Mouse (Mus musculus) ZHBTc4 (cell line): ENCODE measurements around the gene Ints11.
A peak's percentile ranks its signal among the peaks of the same experiment; 100 is the strongest.

Experiments
- DNase-seq: peaks from one replicate; pipeline ENCODE4 v3.0.0-alpha.2; 2011; ENCODE audit warnings: low read depth, low spot score

Gene Ints11

DNA sequence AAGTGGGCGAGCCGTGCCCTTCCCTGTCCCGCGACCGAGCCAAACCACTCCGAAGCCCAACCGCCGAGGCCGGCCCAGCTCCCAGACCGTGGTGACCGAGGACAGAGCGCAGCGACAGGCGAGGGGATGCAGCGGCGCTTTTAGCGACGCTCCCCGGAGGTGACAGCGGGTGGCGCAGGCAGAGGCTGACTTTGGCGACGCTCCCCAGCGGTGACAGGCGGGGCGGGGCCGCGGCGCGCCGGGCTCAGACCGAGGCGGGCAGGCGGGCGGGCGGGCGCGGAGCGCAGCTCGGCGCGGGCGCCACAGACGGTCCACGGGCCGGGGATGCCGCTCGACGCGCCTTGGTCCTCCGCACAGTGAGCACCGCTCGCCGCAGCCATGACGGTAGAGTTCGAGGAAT lies 22.7 kb downstream of the Ints11 start:
- DNase-seq: peak; percentile 90

DNA sequence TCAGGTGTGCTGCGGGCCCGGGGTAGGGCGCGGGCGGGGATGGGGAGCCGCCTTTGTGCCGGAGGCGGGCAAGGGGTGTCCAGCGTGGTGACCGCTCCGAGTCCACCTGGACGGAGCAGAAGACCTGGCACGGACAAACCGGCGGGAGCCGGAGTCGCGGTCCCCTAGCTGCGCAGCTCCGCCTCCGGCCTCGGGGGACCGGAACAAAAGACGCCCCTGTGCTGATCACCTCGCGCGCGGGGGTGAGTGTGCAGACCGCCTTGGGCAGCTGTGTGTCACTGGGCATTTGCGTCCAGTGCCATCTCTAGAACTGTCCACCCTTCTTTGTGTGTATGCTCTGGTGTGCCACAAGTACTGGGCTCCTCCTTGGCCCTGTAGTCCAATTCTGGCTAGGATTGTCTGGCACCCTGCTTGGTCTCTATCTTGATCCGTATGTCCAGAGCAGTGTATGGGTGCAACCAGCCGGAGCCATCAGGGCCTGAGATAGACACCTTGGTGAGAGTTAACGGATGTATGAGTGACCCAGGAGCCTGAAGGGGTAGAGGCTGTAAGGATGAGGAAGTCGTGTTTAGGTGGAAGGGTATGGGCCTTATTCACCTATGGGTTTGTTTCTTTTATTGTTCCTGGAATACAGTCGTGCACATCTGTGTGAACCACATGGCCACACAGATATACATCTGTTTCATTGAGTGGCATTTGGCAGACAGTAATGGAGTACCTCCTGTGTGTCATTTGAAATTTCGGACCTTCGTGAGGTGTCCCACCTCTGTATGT lies 23.3 kb downstream of the Ints11 start:
- peak; percentile 21 for DNase-seq

DNA sequence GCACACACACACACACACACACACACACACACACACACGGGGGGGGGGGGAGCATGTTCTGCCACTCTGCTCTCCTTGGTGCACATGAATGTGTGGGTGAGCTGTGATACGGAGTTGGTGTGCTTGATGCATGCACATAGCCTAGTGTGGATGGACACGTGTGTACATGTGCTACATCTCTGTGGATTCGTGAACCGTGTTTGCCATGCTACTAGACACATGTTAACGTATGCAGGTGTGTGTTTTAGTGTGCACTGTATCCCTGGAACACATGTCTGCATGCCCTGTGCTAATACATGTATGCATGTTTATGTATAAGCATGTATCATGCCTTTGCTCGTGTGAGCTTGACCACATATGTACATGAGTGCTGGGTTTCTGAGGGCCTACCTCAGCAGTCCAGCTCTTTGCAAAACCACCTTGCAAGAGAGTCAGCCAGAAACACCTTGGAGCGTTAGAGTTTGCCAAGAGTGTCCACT lies 23.9 kb downstream of the Ints11 start:
- DNase-seq: no peak

DNA sequence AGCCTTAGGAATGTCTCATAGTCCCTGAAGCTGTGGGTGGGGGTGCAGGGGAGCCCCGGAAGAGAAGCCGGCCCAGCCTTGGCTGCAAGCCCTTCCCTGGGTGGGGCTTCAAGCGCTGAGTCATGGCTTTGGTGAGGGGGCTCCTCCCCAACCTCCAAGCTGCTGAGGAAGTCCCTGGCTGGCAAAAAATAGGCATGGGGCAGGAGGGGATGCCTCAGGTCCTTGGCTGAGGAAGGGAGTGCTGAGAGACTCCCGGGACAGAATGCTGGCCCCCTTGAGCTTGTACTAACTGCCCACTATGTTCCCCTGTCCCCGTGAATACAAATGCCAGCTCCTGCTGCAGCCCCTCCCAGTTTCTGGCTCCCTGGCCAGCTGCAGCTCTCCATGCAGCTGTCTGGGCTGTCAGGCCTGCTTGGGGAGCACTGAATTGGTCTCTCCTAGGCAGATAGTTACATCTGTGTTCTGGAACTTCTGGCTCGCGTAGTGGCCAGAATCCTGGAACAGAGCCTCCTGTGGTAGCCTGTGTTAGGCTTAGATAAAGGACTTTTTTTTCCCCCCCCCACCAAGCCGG lies 25.1 kb downstream of the Ints11 start:
- DNase-seq: peak; percentile 23

DNA sequence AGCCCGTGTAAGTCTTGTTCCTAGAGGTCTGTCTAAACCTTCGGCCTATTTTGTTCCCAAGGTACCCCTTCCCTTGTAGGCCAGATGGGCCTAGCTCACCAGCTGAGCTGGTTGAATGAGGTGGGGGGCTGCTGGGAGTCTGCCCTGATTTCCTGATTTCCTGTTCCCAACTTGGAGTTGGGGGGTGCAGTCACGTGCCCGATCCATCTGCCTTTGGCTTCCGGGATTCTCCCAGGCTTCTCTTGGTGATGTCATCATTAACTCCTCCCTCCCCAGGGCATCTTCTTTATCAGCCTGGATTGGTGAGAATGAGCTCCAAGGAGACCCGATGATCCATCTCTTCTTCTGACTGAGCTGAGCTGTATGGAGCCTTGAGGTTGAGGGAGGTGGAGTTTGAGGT lies 25.9 kb downstream of the Ints11 start:
- peak; percentile 55 for DNase-seq

DNA sequence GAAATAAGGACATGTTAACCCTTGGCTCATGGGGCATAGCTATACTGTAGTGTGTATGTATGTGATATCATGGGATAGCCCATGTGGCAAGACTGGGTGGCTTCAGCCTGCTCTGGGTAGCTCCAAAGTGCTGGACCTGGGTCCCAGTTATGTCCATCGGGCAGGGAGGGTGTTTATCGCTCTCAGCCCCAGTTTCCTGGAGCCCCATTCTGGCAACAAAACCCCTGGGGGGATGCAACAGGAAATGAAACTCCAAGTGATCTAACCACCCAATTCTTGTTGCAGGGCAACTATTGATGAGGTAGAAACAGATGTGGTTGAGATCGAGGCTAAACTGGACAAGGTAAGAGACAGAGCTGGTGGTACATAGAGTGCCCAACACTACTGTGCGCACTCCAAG lies 26.5 kb downstream of the Ints11 start:
- DNase-seq: no peak

DNA sequence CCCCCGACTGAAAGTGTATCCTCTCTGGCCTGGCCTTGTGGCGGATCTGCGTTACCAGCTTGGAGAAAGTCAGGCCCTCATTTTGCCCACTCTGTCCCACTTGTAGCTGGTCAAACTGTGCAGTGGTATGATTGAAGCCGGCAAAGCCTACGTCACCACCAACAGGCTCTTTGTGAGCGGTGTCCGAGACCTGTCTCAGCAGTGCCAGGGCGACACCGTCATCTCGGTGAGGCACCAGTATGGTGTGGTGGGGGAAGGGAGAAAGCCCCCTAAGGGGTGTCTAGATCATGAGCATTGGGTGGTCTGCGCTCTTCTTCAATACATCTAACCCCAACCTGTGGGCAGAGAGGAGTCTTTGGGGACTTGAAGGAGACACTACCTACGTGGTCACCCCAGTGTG lies 27.1 kb downstream of the Ints11 start:
- no peak for DNase-seq

DNA sequence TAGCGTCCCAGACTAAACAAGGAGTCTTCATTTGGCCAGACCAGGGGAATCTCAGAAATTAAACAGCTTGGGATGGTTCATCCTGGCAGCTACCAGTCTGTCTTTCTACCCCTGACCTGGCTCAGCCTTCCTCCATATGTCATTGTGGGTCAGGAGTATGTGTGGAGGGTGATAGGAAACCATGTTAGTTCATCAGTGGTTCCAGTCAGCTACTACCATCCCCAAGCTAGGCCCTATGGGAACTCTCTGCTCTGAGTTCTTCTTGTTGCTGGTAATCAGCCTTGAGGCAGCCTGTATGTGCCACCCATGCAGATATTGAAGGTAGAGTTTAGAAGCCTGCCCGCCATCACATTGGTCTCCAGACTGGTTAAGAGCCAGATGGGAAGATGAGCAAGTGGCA lies 29.0 kb downstream of the Ints11 start:
- DNase-seq: no peak

DNA sequence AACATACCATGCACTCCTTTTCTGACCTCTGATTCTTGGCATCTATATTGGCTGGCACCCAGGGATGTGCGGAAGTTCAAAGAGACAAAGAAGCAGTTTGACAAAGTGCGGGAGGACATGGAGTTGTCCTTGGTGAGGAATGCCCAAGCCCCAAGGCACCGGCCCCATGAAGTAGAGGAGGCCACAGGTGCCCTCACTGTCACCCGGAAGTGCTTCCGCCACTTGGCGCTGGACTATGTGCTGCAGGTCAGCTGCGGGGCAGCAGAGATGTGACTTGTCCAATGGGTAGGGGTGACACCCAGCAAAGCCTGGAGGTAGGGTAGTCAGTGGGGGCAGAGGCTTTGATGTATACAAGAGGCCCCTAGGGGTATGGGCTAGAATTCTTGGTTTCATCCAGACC lies 30.0 kb downstream of the Ints11 start:
- DNase-seq: no peak

DNA sequence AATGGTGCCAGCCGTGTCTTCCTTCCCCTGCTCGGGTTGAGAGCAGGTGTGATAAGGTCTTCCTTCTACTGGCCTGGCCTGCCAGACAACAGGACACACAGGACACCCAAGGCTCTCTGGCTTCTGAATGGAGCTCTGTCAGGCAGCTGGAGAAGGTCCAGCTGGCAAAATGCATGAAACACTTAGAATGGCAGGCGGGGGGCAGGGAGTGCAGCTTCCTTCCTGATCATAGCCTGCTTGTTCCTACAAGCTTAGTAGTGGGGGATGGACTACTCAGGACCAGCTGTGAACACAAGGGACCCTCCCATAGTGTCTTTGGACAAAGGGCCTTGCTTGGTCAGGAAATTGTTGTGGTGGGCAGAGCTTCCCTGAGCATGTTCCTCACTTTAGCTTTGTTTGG lies 31.9 kb downstream of the Ints11 start:
- DNase-seq: no peak

DNA sequence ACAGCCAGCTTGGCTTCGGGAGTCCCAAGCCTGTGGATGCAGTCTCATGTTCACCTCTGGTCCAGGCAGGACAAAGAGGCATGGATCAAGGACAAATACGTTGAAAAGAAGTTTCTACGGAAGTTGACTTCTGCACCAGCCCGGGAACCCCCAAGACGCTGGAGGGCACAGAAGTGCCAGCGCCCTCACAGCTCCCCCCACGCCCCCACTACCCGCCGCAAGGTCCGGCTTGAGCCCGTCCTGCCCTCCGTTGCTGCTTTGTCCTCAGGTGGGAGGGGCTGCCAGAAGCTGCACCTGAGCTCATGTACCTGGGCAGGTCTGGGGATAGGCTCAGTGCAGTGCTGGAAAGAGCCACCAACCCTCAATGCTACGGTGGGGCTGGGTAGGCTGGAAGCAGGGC lies 33.9 kb downstream of the Ints11 start:
- no peak for DNase-seq

DNA sequence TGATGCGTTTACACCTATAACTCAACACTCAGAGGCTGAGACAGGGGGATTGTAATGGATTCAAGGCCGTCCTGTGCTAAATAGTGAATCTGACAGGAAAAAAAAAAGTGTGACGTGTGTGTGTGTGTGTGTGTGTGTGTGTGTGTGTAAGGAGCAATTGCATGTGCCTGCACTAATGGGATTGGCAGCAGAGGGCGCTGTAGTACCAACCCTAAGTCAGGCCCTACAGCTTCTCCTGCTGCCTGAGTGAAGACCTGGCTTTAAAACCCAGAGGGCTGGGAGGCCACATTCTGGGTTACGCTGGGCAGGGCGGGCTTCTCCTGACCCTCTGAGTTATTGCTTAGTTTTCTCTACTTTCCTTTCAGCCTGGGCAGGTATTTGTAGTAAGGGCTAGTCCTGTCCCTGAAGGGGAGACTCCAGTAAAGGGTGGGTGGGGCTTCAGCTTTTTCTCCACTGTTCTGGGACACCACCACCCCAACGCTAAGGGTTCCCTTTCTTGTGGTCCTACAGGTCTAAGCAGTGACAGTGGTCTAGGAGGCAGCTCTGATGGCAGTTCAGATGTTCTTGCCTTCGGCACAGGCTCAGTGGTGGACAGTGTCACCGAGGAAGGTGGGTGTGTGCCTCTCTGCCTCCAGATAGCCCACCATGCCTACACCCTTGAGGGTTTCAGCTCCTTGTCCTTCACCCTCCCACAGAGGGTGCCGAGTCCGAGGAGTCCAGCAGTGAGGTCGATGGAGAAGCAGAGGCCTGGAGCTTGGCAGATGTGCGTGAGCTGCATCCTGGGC lies 35.2 kb downstream of the Ints11 start:
- peak; percentile 86 for DNase-seq

DNA sequence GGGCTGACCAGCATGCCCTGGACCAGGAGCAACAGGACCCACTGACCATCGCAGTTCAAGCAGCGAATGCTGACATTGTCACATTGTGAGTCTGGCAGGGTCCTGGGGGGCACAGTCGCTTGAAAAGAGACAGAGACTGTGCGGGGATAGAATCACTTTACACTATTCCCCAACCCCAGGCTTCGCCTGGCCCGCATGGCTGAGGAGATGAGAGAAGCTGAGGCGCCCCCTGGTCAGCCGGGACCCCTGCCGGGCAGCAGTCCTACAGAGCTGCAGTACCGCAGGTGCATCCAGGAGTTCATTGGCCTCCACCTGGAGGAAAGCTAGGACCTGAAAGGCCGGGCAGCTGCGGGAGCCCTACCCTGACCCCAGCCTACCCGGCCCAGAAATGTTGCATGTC lies 36.3 kb downstream of the Ints11 start:
- DNase-seq: no peak

DNA sequence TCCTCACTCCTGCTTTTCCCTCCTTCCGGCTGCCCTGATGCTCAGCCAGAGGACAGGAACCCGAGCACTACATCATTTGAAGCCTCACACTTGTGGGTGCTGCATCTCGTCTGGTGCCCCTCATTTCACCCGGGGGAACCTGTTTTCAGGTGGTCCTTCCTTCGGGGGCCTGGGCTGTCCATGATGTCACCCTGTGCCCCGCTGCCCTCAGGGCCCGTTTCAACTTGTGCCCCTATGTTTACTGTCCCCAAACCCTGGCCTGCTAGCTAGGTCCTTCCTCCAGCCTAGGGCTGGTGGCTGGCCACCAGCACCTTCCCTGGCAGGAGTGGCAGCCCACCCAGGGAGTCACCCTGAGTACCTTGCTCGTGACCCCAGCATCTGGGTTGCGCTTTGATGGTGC lies 36.8 kb downstream of the Ints11 start:
- DNase-seq: no peak

DNA sequence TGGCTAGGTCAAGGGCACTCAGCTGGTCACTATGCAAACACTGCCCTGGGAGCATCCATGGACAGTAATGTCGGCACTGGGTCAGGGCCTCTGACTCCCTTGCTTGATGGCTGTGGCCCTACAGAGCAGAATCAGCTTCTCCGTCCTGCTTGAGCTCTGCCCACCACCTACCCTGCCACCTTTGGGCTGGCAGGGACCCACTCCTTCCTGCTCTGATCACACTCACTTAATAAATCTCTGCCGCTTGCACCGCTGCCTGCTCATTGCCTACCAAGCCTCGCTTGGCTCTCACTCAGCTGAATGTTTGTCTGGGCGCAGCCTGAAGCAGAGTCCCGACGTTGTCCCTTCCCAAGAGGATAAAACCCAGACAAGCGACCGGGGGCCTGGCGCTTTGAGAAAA lies 37.7 kb downstream of the Ints11 start:
- no peak for DNase-seq

DNA sequence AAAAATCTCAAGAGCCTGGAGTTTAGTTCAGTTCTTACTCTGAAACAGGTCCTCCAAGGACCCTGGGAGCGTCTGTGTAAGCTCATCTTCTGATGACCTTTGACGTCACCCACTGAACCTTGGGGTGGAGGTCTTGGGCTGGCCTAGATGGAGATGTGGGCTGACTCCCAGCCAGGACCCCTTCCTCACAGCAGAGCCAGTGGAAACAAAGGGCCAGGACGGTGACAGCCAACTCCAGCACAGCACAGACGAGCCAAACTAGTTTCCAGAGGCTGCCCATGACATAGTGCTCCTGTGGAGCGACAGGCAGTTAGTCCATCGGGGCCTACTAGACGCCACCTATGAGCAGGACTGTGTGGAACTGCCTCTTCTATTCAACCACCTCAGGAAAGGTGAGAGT lies 38.9 kb downstream of the Ints11 start:
- no peak for DNase-seq

DNA sequence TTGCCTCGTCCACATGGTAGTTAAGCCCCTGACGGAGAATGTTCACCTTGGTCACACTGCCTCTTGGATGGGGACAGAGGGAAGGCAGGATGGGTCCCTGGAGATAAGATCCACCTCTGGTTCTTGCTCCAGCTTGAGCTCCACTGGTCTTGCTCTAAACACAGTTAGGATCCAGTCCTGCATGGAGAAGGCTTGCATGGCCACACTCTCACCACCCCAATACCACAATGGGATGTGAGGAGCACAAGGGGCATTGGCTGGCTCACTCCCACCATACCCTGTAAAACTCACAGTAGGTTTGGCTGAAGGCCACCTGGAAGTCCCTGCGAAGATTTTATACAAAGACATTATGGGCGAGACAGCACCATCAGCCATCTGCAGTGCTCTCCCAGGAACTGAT lies 39.4 kb downstream of the Ints11 start:
- DNase-seq: no peak

DNA sequence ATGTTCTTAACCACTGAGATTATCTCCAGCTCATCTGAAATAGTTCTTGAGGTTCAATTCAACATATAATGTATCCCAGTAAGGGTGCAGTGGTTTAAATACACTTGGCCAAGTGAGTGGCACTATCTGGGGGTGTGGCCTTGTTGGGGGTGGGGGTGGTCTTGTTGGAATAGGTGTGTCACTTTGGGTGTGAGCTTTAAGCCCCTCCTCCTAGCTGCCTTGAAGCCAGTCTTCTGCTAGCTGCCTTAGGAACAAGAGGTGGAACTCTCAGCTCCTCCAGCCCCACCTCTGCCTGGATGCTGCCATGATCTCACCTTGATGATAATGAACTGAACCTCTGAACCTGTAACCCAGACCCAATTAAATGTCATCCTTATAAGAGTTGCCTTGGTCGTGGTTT lies 62.7 kb downstream of the Ints11 start:
- DNase-seq: peak; percentile 74
